Mouse (Mus musculus) adrenal gland, adult (tissue): ENCODE measurements around the gene Sgtb.

Source experiments
- DNase-seq, 2 experiments: peaks; one replicate each; pipeline ENCODE4 v3.0.0; 2022 to 2023; ENCODE audit warnings: low spot score in 1 of 2; ENCODE audit not compliant: inconsistent age in 2 of 2

The Sgtb gene

DNA sequence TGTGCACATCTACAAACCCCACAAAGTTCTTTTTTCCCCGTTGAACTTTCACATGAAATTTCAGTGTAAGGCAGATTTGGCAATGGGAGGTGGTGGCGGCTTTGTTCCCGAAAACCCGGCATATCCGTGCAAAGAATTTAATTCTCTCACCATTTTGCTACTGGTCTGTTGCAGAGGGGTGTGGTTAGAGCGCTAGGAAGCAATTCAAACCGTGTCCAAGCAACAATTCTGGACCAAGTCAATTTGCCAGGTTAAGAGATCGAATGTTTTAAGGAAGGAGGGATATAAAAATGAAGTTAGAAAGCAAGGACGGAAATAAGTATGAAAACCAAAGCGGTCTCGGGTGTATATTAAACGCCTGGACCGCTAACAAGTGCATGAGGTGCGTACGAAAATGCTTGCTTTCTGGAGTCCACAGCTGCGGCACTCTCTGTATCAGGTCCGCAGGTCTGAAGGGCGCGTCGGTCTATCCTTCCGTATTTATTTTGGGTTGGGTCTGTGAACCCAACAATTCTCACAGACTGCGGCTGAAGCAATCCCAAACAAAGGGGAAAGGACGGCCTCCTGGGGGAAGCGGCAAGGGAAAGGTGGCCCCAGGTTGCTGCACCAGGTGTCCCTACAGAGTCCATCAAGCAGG, 772 bp upstream of the Sgtb start:
- DNase-seq: peak in 1 of 2 experiments; percentile 72

DNA sequence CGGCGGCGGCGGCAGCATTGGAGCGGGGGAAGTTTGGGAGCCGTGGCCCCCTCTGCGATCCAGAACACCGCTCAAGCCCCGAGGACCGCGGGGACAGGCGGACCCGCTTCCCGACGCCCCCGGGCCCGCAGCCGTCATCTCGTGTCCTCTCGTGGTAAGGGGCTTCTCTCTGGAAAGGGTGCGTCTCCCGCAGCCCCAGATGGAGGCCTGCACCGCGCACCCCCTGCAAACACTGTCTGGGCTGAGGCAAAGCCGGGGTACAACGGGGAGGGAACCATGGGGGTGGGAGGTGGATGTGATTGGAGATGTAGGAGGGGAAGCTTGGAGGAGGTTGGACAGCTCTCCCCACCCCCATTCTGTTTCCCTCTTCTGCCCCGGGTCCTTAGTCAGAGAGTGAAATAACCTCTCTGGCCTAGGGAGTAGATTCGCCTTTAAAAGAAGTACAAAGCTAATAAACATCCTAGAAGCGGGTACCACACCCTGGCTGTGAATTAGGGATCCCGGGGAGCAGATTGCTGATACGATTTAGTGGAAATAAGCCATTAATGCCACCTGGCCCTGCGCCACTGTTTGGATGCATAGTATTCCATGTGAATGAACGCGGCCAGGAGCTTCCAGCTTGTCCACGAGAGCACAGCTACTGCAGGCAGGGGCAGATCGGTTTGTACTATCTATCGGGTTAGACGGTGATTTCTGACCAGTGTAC, 428 bp downstream of the Sgtb start:
- DNase-seq: peak; percentile 85

DNA sequence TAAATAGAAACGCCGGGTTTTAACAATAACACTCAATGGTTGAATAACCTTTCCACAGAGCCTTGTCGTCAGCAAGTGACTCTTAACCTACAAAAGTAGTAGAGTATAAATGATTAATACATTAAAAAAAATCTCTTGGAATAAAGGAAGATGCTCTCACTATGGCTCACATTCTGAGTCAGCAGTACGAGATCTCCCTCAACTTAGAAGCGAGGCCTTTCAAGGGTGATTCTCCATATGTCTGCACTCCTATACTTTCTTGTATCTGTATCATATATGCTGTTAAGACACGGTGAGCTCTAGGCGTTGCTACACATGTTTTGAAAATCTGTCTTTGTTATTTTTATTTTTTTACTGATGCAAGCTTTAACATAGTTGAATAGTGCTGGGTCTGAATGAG, 985 bp downstream of the Sgtb start:
- DNase-seq: no peak

DNA sequence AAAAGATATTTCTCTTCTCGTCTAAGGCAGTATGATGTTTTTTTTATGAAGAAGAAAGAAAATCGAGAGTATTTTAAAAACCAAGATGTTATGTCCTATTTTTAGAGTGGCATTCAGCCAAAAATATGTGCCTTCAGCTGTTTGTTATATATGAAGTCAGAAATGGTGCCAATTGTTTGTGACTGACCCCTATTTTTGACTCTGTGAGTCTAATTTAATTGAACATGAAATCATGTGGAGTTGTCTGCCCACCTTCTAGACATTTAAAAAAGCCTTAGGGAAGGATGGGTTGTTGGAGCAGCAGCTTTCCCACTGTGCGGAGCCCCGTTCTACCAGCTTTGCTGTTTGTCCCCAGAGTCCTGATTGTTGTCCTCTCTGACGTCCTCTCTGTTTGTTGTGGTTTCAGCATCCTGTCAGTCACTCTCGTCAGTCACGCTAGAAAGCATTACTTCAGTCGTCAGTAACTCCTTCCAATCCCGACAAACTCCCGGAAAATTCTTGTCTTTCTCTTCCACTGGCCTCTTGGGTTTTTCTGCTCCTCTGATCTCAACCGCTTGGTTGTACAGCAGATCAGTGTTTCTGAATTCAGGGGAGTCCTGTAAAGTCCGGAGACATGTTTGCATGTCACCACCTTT, 2.8 kb downstream of the Sgtb start:
- no peak for DNase-seq

DNA sequence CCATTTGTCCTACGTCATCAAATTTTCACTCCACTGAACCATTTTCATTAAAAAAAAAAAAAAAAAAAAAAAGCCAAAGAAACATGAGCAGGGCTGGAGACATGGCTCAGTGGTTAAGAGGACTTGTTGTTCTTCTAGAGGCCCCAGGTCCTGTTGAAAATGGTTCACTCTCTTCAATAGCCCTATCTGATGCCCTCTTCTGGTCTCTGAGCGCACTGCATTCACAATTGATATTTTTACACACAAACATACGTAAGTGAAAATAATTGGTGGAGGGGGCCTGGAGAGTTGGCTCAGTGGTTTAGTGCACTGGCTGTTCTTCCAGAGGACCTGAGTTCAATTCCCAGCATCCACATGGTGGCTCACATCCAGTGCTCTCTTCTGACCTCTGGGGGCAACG, 4.2 kb downstream of the Sgtb start:
- DNase-seq: no peak

DNA sequence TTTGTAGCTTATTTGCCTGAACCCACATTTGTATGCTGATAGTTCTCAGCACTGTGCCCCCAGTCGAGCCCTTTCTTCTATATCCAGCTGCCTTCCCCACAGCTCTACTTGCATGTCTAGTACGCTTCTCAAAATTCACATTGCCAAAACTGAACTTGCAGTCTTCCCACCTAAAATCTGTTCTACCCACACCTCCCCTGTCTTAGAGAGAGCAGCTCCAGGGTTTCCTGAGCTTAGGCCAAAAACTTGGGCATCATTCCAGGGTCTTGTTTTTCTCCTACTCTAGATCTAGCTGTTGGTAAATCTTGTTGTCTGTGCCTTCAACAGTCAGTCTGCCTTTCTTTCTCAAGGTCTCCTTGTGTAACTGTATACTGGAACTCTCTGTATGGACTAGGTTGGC, 5.3 kb downstream of the Sgtb start:
- no peak for DNase-seq

DNA sequence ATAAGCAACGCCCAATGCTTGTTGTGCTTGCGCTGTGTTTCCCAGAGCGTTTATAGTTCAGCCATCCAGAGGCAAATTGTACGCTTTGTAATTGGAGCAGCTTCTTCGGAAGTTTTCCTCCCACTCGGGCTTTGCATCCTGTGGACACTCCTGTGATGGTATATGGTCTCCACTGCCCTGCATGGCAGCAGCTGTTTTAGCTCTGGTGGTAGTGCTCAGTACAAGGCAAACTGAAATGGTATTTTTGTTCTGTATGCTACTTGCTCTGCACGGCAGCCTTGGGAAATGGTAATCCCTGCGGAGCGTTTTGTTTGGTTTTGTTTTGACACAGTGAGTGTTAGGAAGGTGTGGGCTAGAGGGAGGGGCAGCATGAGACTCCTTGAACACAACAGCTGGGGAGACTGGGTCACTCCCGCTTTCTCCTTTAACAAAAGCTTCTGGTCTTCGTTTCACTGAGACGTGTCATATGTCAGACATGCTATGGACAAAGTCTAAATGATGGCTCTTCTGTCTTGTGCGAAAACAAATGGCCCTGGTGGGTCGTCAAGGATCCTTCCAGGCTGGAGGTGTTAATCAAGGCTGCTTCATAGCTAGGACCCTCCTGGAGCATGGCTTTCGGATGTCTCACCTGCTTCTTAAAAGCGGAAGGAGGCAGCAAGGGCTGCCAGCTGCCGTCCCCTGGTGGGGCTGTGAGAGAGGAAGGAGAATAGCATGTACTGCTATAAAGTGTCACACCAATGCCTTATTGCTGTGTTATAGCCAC, 12.7 kb downstream of the Sgtb start:
- DNase-seq: no peak

DNA sequence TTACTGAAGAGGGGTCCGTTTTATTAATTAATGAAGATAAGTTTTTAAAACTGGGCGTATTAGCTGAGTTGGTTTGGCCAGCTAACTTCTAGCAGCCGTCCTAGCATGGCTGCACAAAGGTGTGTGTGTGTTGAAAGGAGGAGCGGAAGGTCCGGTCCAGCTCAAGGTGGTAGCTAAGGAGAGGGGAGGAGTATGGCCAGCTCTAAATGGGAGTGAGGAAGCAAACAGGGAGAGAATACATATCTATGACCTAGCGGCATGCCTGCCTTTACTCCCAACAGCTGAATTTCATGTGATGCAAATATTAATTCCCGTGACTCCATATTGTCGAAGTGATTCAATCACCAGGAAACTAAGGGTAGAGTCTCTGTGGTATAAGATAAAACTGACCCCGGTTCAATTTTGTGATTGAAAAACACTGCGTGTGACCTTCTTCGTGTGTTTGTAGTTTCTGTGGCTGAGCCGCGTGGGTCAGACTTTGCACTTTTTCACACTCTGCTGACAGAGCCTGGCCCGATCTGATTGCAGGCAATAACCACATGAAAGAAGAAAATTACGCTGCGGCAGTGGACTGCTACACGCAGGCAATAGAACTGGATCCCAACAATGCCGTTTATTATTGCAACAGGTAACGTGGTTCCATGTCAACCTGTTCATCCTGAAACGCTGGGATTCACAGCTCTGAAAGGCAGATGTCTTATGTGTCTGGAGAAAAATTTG, 14.3 kb downstream of the Sgtb start:
- DNase-seq: no peak

DNA sequence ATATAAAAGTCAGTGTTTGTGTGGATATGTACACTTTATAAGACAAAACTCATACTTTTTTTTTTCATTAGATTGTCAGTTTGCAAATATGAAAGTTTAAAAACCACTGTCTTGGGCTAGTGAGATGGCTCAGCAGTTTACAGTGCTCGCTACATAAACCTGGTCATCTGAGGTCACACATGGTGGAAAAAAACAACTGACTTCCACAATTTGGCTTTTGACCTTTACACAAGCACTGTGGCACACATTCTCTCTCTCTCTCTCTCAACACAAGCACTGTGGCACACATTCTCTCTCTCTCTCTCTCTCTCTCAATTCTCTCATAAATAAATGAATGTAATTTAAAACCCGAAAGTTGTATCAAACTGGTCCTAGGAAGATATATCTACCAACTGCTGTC, 23.0 kb downstream of the Sgtb start:
- DNase-seq: no peak

DNA sequence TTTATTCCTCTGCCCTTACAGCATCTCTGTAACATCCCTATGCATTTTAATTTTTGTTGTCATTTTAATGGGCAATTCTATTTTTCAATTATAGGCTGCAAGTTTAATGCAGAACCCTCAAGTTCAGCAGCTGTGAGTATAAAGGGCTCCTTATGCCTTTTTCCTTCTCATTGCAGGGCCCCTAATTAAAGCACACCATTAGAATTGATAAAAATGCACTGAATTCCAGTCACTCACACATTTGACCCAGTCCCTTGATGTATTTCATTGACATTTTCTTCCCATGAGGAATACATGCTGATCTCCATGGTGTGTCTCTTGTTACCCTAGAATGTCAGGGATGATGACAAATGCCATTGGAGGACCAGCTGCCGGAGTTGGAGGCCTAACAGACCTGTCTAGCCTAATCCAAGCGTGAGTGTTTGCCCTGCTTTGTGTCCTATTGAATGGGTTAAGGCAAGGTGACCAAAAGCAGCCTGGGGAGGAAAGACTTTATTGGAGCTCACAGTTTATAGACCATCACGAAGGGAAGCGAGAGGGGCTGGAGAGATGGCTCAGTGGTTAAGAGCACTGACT, 25.1 kb downstream of the Sgtb start:
- DNase-seq: no peak

DNA sequence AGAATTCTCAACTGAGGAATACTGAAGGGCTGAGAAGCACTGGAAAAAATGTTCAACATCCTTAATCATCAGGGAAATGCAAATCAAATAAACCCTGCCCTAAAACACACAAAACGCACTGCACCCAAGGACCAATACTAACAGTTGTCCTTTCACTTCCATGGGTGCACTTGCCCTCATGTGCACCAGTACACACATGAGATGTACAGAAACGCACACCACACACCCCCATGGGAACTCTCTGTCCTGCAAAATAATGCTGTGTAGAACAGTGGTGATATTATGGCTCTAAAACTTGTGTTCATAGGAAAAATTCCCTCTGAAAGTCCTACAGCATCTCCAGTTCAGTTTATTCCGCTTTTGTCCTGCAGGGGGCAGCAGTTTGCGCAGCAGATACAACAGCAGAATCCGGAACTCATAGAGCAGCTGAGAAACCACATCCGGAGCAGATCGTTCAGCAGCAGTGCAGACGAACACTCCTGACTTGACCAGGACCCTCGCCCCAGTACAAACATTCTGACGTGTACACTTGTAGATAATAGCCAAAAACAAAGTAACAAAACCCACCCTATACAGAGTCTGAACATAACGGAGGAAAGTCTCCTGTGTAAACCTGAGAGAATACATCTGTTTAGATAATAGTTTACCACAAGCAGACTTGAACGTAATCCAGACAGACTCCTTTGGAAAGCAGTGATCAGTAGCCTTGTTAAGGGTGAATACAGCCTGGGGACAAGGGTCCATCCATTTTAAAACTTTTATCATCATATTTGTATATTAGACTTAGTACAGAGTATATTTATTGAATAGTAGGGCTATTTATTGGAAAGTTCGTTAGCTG, 30.0 kb downstream of the Sgtb start:
- DNase-seq: peak; percentile 75 to 93

DNA sequence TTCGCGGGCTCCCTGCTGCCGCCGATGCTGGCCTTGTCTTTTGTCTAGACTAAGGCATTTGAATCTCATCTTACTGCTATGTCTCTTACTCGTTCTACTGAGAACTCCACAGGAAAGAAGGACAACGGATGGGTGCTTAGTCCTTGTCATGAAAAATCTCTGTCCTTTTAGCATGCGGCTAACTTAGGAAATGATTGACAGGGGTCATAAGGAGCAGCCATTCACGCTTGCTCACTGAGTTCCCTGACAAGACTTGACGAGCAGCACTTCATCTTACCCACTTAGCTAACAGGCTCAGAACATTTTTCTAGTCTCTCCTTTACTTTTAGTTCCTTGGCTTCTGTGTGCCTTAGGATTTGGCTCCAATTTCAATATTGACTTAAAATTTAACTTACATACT, 35.3 kb downstream of the Sgtb start:
- no peak for DNase-seq

DNA sequence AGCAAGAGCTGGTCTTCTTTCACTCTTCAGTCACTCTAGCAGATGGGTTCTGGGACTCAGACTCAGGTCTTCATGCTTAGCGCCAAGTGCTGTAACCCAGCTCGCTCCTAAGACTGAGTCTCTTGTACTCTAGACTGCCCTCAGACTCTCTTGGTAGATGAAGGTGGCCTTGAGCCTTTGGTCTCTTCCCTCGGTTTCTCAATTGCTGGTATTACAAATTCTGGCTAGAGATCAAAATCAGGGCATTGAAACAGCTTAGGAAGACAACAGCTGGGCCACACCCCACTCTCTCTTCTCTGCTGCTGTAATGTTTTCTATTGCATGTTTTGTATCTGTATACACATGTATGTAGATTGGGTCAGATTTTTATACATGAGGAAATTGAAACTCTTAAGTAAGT, 36.1 kb downstream of the Sgtb start:
- DNase-seq: peak in 1 of 2 experiments; percentile 68

DNA sequence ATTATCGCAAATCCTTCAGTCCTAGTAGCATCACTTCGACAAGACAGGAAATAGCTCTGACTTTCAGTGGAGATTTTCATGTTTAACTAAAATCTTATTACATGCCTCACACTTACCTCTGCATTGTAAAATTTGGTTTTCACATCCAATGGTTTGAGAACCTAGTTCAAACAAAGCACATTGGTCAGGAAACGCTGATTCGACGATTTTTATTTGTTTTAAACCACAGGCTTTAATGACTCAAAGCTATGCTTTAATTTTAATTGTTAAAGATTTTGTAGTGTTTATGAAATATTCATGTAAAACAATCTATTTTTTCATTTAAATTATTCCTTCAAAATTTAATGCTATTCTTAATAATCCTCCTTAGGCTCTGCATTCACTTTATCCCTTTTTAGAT, 44.6 kb downstream of the Sgtb start:
- DNase-seq: no peak

DNA sequence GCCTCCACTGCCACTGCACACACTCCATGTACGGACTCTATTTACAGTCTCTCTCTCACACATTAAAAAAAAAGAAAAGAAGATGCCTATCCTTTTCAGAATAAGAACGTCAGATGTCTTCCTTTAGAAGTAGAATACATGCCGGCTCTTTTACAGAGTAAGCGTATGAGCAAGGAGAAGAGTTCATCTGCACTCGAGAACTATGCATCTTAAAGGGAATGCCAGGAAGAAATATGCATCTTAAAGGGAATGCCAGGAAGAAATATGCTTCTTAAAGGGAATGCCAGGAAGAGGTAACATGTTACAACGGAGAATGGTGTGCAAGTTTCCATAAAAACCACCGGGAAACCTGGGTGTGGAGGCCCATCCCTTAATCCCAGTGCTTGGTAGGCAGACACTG, 45.6 kb downstream of the Sgtb start:
- no peak for DNase-seq

DNA sequence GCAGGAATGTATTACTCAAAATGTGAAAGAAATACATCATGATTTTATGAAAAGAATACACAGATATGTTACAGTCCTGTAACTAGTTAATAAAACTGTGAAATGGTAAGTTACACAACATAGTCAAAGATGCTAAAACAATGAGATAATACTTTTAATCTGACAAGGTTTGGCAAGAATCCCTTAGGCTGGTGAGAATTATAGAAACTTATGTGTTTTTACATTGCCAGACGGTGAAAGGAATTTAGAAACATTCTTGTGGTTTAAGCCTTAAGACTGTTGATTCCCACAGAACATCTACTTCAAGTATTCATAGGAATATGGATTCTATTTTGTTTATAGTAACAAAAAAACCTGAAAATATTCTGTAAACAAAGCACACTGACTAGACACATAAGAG, 46.1 kb downstream of the Sgtb start:
- no peak for DNase-seq

DNA sequence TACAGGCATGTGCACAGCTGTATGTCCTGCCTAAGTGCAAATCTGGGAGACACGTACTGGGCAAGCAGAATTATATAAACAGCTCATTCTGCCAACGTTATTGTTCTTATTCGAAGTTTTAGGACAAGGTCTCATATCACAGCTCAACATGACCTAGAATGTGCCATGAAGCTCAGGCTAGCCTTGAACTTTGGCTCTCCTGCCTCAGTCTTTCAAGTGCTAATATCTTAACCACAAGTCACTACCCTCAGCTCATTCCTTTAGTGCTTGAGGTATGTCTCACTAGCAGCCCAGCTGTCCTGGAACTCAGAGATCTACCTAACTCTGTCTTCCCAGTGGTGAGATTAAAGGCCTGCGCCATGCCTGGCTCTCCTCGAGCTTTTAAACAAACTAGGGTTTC, 62.2 kb downstream of the Sgtb start:
- DNase-seq: peak; percentile 10 to 62

DNA sequence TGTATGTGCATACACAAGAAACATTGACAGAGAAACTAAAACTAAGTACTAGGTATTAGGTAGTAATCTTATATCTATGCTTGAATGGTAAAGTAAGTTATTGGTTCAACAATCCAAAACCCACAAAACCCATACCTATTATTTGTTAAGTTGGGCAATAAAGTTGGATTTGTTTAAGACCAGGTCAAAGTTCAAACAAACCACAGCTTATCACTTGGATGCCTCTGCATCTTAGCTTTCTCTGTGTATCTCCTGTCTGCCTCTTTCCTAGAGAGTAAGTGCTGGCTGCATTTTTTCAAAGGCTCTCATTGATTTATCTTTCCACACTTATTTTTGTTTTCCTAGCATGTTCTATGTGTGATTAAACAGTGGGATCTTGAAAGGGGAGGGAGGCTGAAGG, 63.0 kb downstream of the Sgtb start:
- no peak for DNase-seq

DNA sequence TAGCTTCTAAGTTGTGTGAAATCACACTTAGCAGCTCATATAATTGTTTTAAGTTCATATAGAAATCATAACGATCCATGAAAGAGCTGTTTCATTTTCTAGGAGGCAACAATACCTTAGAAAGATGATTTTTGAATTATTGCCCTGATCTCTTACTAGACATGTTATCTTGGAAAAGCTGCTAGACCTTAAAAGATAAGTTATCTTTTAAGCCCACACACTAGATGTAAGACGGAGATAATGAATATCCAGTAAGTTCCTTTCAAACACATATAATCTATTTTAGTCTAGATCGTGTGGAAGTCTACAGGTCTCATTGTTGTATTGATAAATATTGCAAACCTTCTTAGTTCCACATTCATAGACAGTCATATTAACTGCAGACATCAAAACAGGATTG, 67.3 kb downstream of the Sgtb start:
- DNase-seq: no peak
